Mouse (Mus musculus) intestine, embryonic 15.5 days (tissue): ENCODE measurements at regions not wholly inside any gene's neighbourhood (a gene's known extent, or its start where the extent isn't known, plus 50 kb on each side); places are given as distances from the start of the nearest gene placed in this dataset.

Experiments used
- ATAC-seq: fragments of 200-750 bp; cut with Nextera tagmentation; 2 replicates; pipeline ENCODE4 v1.8.0; 2017; ENCODE audit warnings: moderate TSS enrichment, moderate library complexity
- H3K27ac ChIP-seq: fragments of 300-500 bp; sonication (generic); 2 replicates; pipeline ENCODE4 v1.5.1; 2015; ENCODE audit warnings: mild to moderate bottlenecking, inconsistent platforms
- H3K27me3 ChIP-seq: fragments of 300-500 bp; sonication (generic); replicated peaks from 2 replicates; pipeline ENCODE4 v1.6.1; 2015; ENCODE audit warnings: inconsistent platforms
- H3K36me3 ChIP-seq: fragments of 300-500 bp; sonication (generic); 2 replicates; pipeline ENCODE4 v1.6.1; 2015; ENCODE audit warnings: inconsistent platforms
- H3K4me1 ChIP-seq: fragments of 300-500 bp; sonication (generic); replicated peaks from 2 replicates; pipeline ENCODE4 v1.6.1; 2015; ENCODE audit warnings: inconsistent platforms
- H3K4me2 ChIP-seq: fragments of 300-500 bp; sonication (generic); replicated peaks from 2 replicates; pipeline ENCODE4 v1.6.1; 2015; ENCODE audit warnings: mild to moderate bottlenecking, inconsistent platforms
- H3K4me3 ChIP-seq: fragments of 300-500 bp; sonication (generic); replicated peaks from 2 replicates; pipeline ENCODE4 v1.5.1; 2015; ENCODE audit warnings: inconsistent platforms
- H3K9ac ChIP-seq: fragments of 300-500 bp; sonication (generic); 2 replicates; pipeline ENCODE4 v1.6.1; 2015; ENCODE audit warnings: inconsistent platforms
- H3K9me3 ChIP-seq: fragments of 300-500 bp; sonication (generic); 2 replicates; pipeline ENCODE4 v1.6.1; 2016; ENCODE audit warnings: inconsistent platforms
- WGBS: fragments of 180-500 bp; shearing (Covaris S2); methylation state at CpG from one replicate; pipeline ENCODE4 v1.1.7; 2015; 5-methylcytosine and 5-hydroxymethylcytosine counted together

DNA sequence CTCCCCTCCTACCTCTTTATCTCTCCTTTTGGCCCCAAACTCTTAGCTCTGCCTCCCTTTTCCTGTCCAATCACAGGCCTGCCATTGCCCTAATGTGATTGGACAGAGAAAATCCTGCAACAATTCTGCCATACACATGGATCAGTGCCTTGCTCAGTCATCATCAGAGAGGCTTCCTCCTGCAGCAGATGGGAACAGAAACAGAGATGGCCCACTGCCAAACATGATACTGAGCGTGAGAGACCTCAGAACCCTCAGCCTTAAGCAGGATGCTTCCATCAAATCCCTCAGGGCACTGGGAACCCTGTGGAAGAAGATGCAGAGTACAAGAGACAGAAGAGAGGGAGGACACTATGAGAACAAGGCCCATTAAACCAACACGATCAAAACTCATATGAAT, 62.8 kb upstream of the Cacna2d3 start:
- WGBS: 67% methylated on average over 2 of the region's 2 CpGs
- no peak overlapping the region for H3K4me3 ChIP-seq
- no peak overlapping the region for H3K4me2 ChIP-seq
- no peaks in the 10 kb centered on the region for H3K27me3 ChIP-seq
- no peak for ATAC-seq
- H3K36me3 ChIP-seq: no peaks in the 10 kb centered on the region
- H3K9ac ChIP-seq: no peak overlapping the region
- H3K4me1 ChIP-seq: no peaks in the 10 kb centered on the region
- H3K27ac ChIP-seq: no peak overlapping the region
- no peaks in the 10 kb centered on the region for H3K9me3 ChIP-seq

DNA sequence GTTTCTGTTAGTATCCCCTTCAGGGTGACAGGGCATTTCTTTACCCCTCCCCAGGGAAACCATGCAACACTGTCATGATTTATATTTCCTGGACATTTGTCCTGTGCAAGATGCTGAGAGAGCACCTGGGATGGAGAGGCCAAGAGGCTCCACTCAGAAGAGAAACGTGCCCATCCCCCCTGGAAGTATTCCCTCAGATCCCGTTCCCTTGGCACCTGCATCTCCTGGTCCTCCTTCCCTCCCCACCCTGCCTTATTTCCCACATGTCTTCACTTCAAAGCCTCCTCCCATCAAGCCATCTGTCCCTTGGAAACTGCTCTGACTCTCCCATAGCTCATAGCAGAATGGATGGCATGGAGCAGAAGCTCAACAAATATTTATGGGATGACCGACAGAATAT, 64.8 kb upstream of the Cacna2d3 start:
- Histone ChIP-seq H3K4me3 (no peak overlapping the region), H3K36me3 (no peaks in the 10 kb centered on the region), H3K4me2 (no peak overlapping the region), H3K9me3 (no peaks in the 10 kb centered on the region), H3K4me1 (no peaks in the 10 kb centered on the region), H3K9ac (no peak overlapping the region), H3K27me3 (no peaks in the 10 kb centered on the region), H3K27ac (no peak overlapping the region)
- no peak for ATAC-seq
- 67% methylated on average over 3 of the region's 3 CpGs for WGBS

DNA sequence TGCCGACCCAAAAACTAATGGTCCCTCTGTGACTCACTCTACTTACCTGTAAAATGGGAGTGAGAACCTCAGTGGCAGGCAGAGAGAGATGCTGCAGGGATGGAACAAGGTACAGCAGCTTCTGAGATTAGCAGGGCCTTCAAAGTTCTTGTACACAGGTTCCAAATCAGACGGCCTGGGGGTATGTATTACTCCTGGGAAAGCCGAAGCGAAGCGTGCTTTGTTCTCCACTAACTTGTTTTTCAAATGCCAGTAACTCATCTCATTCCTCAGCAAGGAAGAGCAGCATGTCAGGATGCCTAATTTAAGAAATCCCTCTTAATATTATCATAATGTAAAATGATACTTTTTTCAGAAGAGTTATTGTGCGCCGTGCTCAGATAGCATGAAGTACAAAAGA, 66.1 kb upstream of the Cacna2d3 start:
- no peak for ATAC-seq
- no peaks in the 10 kb centered on the region for H3K9me3 ChIP-seq
- no peak overlapping the region for H3K27ac ChIP-seq
- WGBS: 94% methylated on average over 7 of the region's 7 CpGs
- no peaks in the 10 kb centered on the region for H3K36me3 ChIP-seq
- no peak overlapping the region for H3K9ac ChIP-seq
- no peak overlapping the region for H3K4me3 ChIP-seq
- H3K4me1 ChIP-seq: no peaks in the 10 kb centered on the region
- no peaks in the 10 kb centered on the region for H3K27me3 ChIP-seq
- H3K4me2 ChIP-seq: no peak overlapping the region

DNA sequence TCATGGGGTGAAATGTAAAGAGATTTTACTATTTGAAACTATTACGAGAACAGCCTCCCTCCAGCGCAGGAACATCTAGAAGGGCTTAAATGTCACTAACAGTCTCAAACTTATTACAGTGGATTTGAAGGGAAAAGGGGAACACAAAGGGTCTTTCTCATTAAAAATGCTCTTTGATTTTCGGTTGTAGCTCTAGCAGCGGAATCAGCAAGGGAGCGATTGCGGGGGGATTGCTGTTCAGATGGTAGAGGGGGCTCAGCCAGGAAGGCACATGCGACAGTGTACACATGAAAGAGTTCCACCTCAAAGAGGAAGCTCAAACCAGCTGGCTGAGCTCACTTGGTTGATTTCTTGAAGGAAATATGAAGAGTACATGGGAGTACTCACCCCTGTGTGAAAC, 66.7 kb upstream of the Cacna2d3 start:
- no peak overlapping the region for H3K27ac ChIP-seq
- H3K4me1 ChIP-seq: no peaks in the 10 kb centered on the region
- no peak overlapping the region for H3K4me3 ChIP-seq
- H3K36me3 ChIP-seq: no peaks in the 10 kb centered on the region
- H3K27me3 ChIP-seq: no peaks in the 10 kb centered on the region
- ATAC-seq: no peak
- H3K9ac ChIP-seq: no peak overlapping the region
- 81% methylated on average over 7 of the region's 7 CpGs for WGBS
- H3K4me2 ChIP-seq: no peak overlapping the region
- no peaks in the 10 kb centered on the region for H3K9me3 ChIP-seq

DNA sequence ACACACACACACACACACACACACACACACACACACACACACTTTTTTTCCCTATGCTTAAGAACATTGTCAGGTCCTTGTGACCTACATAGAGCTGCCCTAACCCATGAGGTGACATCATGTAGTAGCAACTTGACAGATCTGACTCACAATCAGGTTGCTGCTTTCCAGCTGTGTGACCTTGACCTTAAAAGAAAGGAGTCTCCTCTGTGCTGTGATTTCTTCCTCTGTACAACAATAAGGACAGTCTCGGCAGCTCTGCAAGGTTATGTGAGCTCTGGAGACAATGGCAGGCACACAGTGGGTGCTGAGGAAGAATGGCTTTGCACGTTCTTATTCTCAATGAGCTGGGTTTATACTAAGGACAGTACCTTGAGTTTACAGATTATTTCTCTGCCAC, 73.7 kb upstream of the Cacna2d3 start:
- WGBS: 52% methylated on average over 2 of the region's 2 CpGs
- Histone ChIP-seq H3K27me3 (no peaks in the 10 kb centered on the region), H3K9me3 (no peaks in the 10 kb centered on the region), H3K4me2 (no peak overlapping the region), H3K9ac (no peak overlapping the region), H3K4me3 (no peak overlapping the region), H3K4me1 (no peaks in the 10 kb centered on the region), H3K27ac (no peak overlapping the region), H3K36me3 (no peaks in the 10 kb centered on the region)
- no peak for ATAC-seq

DNA sequence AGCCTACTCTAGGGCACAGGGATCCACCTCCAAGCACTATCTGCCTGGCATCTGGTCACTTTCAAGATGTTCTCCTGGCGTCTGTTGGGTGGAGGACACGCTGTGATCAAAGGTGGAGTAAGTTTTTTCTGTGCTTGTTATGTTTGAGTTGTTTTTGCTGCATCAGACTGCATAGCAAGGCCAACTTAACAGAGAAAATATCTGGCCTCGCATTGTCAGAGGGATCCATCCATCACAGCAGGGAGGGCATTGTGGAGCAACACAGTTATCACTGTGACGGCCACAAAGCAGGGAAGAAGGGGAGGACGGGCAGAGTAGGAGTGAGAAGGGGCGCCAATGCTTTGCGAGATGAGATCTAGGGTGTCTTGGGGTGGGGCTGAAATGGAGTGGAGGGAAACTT, 74.7 kb upstream of the Cacna2d3 start:
- H3K9ac ChIP-seq: no peak overlapping the region
- 69% methylated on average over 7 of the region's 7 CpGs for WGBS
- no peaks in the 10 kb centered on the region for H3K27me3 ChIP-seq
- H3K27ac ChIP-seq: no peak overlapping the region
- no peak overlapping the region for H3K4me2 ChIP-seq
- H3K36me3 ChIP-seq: no peaks in the 10 kb centered on the region
- no peaks in the 10 kb centered on the region for H3K4me1 ChIP-seq
- no peak overlapping the region for H3K4me3 ChIP-seq
- ATAC-seq: no peak
- no peaks in the 10 kb centered on the region for H3K9me3 ChIP-seq

DNA sequence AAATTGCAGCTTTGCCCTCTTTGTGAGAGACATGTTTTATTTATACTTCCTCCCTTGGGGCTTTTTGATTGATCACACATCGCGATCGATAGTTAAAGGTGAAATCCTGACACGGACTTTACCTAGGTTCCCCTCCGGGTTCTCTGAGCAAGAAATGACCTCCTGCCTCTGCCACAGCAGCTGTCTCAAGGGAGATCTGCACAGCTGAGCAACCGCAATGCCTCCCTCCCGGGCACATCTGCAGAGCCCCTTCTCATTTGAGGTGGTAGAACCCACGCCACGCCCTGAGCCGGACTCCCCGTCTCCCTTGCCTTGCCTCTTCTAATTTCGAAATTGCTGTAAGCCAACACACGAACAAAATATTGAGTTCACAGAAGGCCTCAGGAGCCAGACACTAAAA, 78.2 kb upstream of the Cacna2d3 start:
- Histone ChIP-seq H3K36me3 (no peaks in the 10 kb centered on the region), H3K27ac (no peak overlapping the region), H3K4me1 (no peaks in the 10 kb centered on the region), H3K9ac (no peak overlapping the region), H3K4me2 (no peak overlapping the region), H3K4me3 (no peak overlapping the region), H3K27me3 (no peaks in the 10 kb centered on the region), H3K9me3 (no peaks in the 10 kb centered on the region)
- 86% methylated on average over 13 of the region's 13 CpGs for WGBS
- ATAC-seq: no peak

DNA sequence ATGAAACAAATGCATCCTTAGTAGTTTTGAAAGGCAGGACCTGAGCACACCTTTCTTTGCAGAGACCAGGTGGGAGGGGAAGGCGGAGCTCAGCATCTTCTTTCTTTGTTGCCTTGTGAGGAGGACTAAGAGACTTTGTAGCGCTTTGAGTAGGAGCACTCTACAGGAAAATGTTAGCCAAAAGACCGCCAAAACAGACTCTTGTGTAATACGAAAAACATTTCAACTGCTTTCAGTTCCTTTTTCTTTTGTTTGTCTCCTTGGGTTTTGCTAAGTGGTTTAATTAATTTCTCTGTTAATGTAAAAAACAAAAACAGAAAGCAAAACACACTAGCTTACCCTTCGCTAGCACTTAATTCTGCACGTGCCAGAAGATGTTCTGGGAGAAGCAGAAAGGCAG, 83.6 kb upstream of the Cacna2d3 start:
- H3K4me1 ChIP-seq: no peaks in the 10 kb centered on the region
- no peaks in the 10 kb centered on the region for H3K27me3 ChIP-seq
- H3K27ac ChIP-seq: no peak overlapping the region
- no peak overlapping the region for H3K4me3 ChIP-seq
- H3K4me2 ChIP-seq: no peak overlapping the region
- no peak overlapping the region for H3K9ac ChIP-seq
- H3K9me3 ChIP-seq: no peaks in the 10 kb centered on the region
- no peak for ATAC-seq
- H3K36me3 ChIP-seq: no peaks in the 10 kb centered on the region
- WGBS: 84% methylated on average over 6 of the region's 6 CpGs

DNA sequence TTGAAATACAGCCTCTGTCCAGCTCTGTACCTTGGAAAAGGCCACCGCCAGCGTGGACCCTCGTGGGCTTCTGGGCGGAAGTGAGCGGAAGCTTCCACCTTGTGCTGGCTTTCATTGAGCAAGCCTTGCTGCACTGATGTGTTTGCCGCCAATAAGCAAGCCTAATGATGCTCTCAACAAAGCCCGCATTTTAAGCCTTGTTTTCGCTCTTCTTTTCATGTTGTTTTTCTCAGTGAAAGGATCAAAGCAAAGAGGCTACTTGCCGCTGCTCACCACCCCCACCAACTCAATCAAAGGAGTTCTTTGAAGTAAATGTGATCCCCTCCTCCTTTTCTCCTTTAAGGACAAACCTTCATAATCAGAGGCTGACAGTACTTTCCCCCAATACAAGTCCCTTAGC, 86.2 kb upstream of the Cacna2d3 start:
- Histone ChIP-seq H3K4me1 (no peaks in the 10 kb centered on the region), H3K27ac (no peak overlapping the region), H3K4me3 (no peak overlapping the region), H3K9me3 (no peaks in the 10 kb centered on the region), H3K4me2 (no peak overlapping the region), H3K27me3 (no peaks in the 10 kb centered on the region), H3K9ac (no peak overlapping the region), H3K36me3 (no peaks in the 10 kb centered on the region)
- no peak for ATAC-seq
- 56% methylated on average over 9 of the region's 9 CpGs for WGBS

DNA sequence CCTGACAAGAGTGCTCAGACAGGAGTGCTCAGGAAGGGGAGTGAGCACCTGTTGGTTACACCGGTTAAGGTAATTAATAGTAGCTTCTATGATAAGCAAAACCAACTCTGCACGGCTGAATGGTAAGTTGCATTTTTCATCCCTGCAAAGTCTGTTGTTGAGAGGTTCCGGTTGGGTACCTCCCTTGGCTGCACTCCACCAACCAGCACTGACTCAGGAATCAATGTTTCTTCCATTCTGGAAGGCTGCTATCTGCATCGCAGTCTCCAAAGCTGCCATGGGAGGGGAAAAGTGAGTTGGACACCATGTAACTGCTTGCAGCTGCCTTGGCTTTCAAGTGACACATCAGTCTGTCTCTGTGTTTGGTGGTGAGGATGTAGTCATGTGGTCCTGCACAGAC, 93.0 kb upstream of the Cacna2d3 start:
- Histone ChIP-seq H3K4me3 (no peak overlapping the region), H3K4me2 (no peak overlapping the region), H3K9me3 (no peaks in the 10 kb centered on the region), H3K27me3 (no peaks in the 10 kb centered on the region), H3K4me1 (no peaks in the 10 kb centered on the region), H3K9ac (no peak overlapping the region), H3K27ac (no peak overlapping the region), H3K36me3 (no peaks in the 10 kb centered on the region)
- ATAC-seq: no peak
- WGBS: 68% methylated on average over 4 of the region's 4 CpGs

DNA sequence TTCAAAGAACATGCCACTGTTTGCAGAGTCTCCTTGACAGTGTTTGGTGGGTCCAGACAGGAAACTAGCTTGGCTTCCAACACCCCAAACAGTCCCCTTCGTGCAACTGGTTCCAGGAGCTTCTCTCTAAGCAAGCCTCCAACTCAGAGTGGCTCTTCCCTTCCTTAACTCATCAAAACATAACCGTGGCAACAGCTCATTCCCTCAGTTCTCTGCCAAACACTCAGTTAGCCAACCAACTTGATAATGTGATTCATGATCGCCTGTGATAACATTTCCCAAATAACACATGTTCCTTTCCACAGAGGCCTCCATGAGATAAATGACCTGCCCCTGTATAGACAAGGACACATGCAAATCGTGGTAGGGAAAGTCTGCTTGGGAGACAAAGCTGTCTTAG, 95.9 kb upstream of the Cacna2d3 start:
- WGBS: 71% methylated on average over 4 of the region's 4 CpGs
- no peaks in the 10 kb centered on the region for H3K9me3 ChIP-seq
- no peaks in the 10 kb centered on the region for H3K27me3 ChIP-seq
- H3K4me2 ChIP-seq: no peak overlapping the region
- no peak overlapping the region for H3K4me3 ChIP-seq
- H3K27ac ChIP-seq: no peak overlapping the region
- ATAC-seq: no peak
- no peaks in the 10 kb centered on the region for H3K36me3 ChIP-seq
- H3K9ac ChIP-seq: no peak overlapping the region
- no peaks in the 10 kb centered on the region for H3K4me1 ChIP-seq

DNA sequence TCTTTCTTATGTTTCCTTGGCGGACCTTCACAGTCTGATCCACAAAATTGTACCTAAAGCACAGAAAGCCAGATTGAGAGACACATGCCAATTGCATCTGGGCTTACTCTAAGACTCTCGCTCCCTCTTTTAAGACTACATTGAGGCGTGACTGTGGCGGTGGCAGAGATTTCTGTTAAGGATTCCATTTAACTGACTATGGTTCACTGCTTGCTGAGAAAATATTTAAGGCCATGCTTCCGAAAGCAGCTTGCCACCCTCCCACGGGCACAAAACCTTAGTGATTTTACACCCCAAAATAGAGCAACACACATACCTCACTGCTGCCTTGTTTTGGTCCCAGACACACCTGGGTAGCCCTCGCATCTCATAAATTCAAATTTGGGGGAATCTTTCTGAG, 96.6 kb upstream of the Cacna2d3 start:
- no peaks in the 10 kb centered on the region for H3K27me3 ChIP-seq
- no peaks in the 10 kb centered on the region for H3K4me1 ChIP-seq
- no peak overlapping the region for H3K4me3 ChIP-seq
- H3K27ac ChIP-seq: no peak overlapping the region
- no peak overlapping the region for H3K9ac ChIP-seq
- no peaks in the 10 kb centered on the region for H3K36me3 ChIP-seq
- H3K9me3 ChIP-seq: no peaks in the 10 kb centered on the region
- 90% methylated on average over 7 of the region's 7 CpGs for WGBS
- ATAC-seq: no peak
- H3K4me2 ChIP-seq: no peak overlapping the region

DNA sequence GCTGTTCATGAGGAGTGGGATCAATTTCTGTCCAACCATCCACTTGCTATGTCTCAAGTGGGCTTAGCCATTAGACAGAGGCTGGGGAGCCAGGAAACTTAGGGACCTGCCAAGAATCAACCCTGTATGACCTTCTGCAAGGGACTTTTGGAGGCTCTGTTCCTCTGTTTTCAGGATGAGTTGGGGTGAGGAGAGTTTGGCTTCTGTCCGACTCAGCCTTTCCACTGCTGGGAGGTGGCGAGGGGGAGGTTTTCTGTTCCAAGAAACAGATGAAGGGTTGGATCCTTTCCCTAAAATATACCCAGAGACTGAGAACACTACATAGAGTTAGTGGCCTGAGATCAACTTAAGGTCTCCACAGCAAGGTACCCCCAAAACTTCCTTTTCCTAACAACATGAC, 97.1 kb upstream of the Cacna2d3 start:
- H3K4me3 ChIP-seq: no peak overlapping the region
- WGBS: 94% methylated on average over 2 of the region's 2 CpGs
- no peak overlapping the region for H3K4me2 ChIP-seq

DNA sequence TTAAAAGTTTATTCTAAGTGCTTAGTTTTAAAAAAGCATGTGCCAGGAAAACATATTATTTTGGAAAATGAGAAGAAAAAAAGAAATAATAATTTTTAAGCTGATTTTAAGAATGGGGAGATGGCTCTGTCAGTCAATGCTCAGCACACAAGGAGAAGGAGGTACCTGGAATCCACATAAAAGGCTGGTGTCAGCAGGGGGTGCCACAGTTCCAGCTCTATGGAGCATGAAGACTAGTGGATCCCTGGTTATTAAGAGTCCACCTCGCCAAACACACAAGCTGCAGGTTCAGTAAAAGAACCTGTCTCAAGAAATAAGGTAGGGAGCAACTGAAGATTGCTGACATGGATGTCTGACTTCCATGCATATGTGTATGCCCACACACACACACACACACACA, 115.4 kb upstream of the Cacna2d3 start:
- no peak overlapping the region for H3K9ac ChIP-seq
- no peak overlapping the region for H3K4me2 ChIP-seq
- no peak for ATAC-seq
- no peak overlapping the region for H3K4me3 ChIP-seq
- H3K27ac ChIP-seq: no peak overlapping the region
- no peaks in the 10 kb centered on the region for H3K4me1 ChIP-seq
- H3K27me3 ChIP-seq: no peaks in the 10 kb centered on the region
- 68% methylated on average over 1 of the region's 1 CpGs for WGBS
- no peaks in the 10 kb centered on the region for H3K9me3 ChIP-seq
- H3K36me3 ChIP-seq: no peaks in the 10 kb centered on the region

More for the DNA sequence above, 97.1 kb upstream of the Cacna2d3 start:
- no peaks in the 10 kb centered on the region for H3K36me3 ChIP-seq
- H3K27me3 ChIP-seq: no peaks in the 10 kb centered on the region
- no peak for ATAC-seq
- H3K4me1 ChIP-seq: no peaks in the 10 kb centered on the region
- H3K27ac ChIP-seq: no peak overlapping the region
- no peak overlapping the region for H3K9ac ChIP-seq
- H3K9me3 ChIP-seq: no peaks in the 10 kb centered on the region
